Mouse (Mus musculus) lung, adult 10 weeks (tissue): ENCODE results near the gene Trak2. TPM values are rescaled to one million over a fixed set of nuclear protein-coding genes. Genes with fewer than 3 reads are reported as not detected.

ENCODE experiments used
- polyA plus RNA-seq: library from polyadenylated mRNA; stranded (reverse); fragments of 350-450 nt; fragmentation: Illumina TruSeq; extraction: RNeasy Lipid Tissue Mini Kit (QIAGEN cat#74804); gene quantifications from one replicate; pipeline ENCODE4 v1.2.3, GENCODE M21; 2014; ENCODE audit warnings: low read depth, low replicate concordance; ENCODE audit not compliant: insufficient read depth

The Trak2 gene
- 16.9 TPM for polyA plus RNA-seq

GRCm38 (mm10) chr1:58973366-58974221 lies at the start of gene Trak2, which contains the start of gene Stradb:
TSS of gene Trak2 (minus strand) at chr1:58973430.
TSS of gene Stradb (plus strand) at chr1:58973522.

Other genes with a start within 250 kb of the Trak2 start
- gene Casp8, start 178.1 kb downstream of the Trak2 start, polyA plus RNA-seq: 19.7 TPM
- gene Stradb, start 92 bp upstream of the Trak2 start, polyA plus RNA-seq: 7.2 TPM
- gene C2cd6, start 121.5 kb upstream of the Trak2 start, polyA plus RNA-seq: not detected
- gene Tmem237, start 147.0 kb upstream of the Trak2 start, polyA plus RNA-seq: 16.9 TPM
- gene Mpp4, start 190.0 kb upstream of the Trak2 start, polyA plus RNA-seq: 0.25 TPM